Mouse (Mus musculus): ENCODE data around the gene Mknk1. TPM values are rescaled to one million over a fixed set of nuclear protein-coding genes. Genes with fewer than 3 reads are reported as not detected.

The Mknk1 gene
- total and polyA plus RNA-seq, 3 experiments: 25.8 to 38.5 TPM; not detected in 1

- Histone ChIP-seq H3K27ac (ENCODE audit: control insufficient read depth, low read depth, low read length) (no peak overlapping the region), H3K4me3 (ENCODE audit: control insufficient read depth in 1 of 2, insufficient read depth in 1 of 2, low read depth in 2 of 2, low read length in 2 of 2) (no peak overlapping the region), H3K79me2 (ENCODE audit: control insufficient read depth, insufficient read depth, low read length, poor library complexity) (no peaks in the 10 kb centered on the region), H3K27me3 (ENCODE audit: control insufficient read depth in 1 of 2, insufficient read depth in 2 of 2, low read length in 2 of 2) (no peaks in the 10 kb centered on the region), H3K36me3 (ENCODE audit: control insufficient read depth in 1 of 2, insufficient read depth in 2 of 2, low read length in 2 of 2) (peaks cover 0 to 8% of the 10 kb centered on the region in 2 experiments; a peak in 2 of 4 replicates), H3K9ac (ENCODE audit: control insufficient read depth, low read depth, low read length, poor library complexity, severe bottlenecking) (no peak overlapping the region), H3K9me3 (replicated peaks; ENCODE audit: insufficient read depth, low read length) (no peaks in the 10 kb centered on the region), H3K4me1 (ENCODE audit: control insufficient read depth in 1 of 2, insufficient read depth in 2 of 2, low read length in 2 of 2) (no peaks in the 10 kb centered on the region)
- no peak for DNase-seq (ENCODE audit: low read depth, low spot score)
- no peak for TF ChIP-seq JUND (IDR thresholded peaks at IDR 0.05; ENCODE audit: low read depth, low read length)
- no peak for TF ChIP-seq NELFE (IDR thresholded peaks at IDR 0.05; ENCODE audit: low read depth, low read length)
Measured at GRCm38 (mm10) chr4:115799981-115800380, 39.0 kb upstream of the Mknk1 start.

GRCm38 (mm10) chr4:115812326-115812725 lies 26.7 kb upstream of the Mknk1 start:
- no peaks in the 10 kb centered on the region for H3K79me2 ChIP-seq (ENCODE audit: control insufficient read depth, insufficient read depth, low read length, poor library complexity)
- no peak overlapping the region for H3K4me3 ChIP-seq (ENCODE audit: control insufficient read depth in 1 of 2, insufficient read depth in 1 of 2, low read depth in 2 of 2, low read length in 2 of 2)
- peaks cover 0 to 2% of the 10 kb centered on the region in 2 experiments; a peak in 1 of 4 replicates for H3K4me1 ChIP-seq (ENCODE audit: control insufficient read depth in 1 of 2, insufficient read depth in 2 of 2, low read length in 2 of 2)
- TF ChIP-seq JUND (IDR thresholded peaks at IDR 0.05; ENCODE audit: low read depth, low read length) (no peak), USF2 (IDR thresholded peaks at IDR 0.05; ENCODE audit: borderline replicate concordance in 1 of 2, insufficient read depth in 1 of 2, low read depth in 1 of 2, low read length in 2 of 2) (no peak), BHLHE40 (IDR thresholded peaks at IDR 0.05; ENCODE audit: borderline replicate concordance, low read depth, low read length) (no peak), E2F4 (IDR thresholded peaks at IDR 0.05; ENCODE audit: borderline replicate concordance, low read depth, low read length) (no peak), ELF1 (IDR thresholded peaks at IDR 0.05; ENCODE audit: low read depth, low read length) (no peak), MAX (IDR thresholded peaks at IDR 0.05; ENCODE audit: low read length) (no peak), TBP (IDR thresholded peaks at IDR 0.05; ENCODE audit: low read depth, low read length) (no peak)
- peaks cover 0 to 3% of the 10 kb centered on the region in 2 experiments; a peak in 2 of 4 replicates for H3K36me3 ChIP-seq (ENCODE audit: control insufficient read depth in 1 of 2, insufficient read depth in 2 of 2, low read length in 2 of 2)
- no peak overlapping the region for H3K9ac ChIP-seq (ENCODE audit: control insufficient read depth, low read depth, low read length, poor library complexity, severe bottlenecking)
- no peak overlapping the region for H3K27ac ChIP-seq (ENCODE audit: control insufficient read depth, low read depth, low read length)
- H3K27me3 ChIP-seq (ENCODE audit: control insufficient read depth in 1 of 2, insufficient read depth in 2 of 2, low read length in 2 of 2): no peaks in the 10 kb centered on the region
- no peak for DNase-seq (ENCODE audit: low read depth, low spot score)
- H3K9me3 ChIP-seq (replicated peaks; ENCODE audit: insufficient read depth, low read length): no peaks in the 10 kb centered on the region

- H3K9ac ChIP-seq (ENCODE audit: control insufficient read depth, low read depth, low read length, poor library complexity, severe bottlenecking): no peak overlapping the region
- no peak overlapping the region for H3K4me3 ChIP-seq (ENCODE audit: control insufficient read depth in 1 of 2, insufficient read depth in 1 of 2, low read depth in 2 of 2, low read length in 2 of 2)
- no peaks in the 10 kb centered on the region for H3K79me2 ChIP-seq (ENCODE audit: control insufficient read depth, insufficient read depth, low read length, poor library complexity)
- DNase-seq (ENCODE audit: low read depth, low spot score): no peak
- H3K4me1 ChIP-seq (ENCODE audit: control insufficient read depth in 1 of 2, insufficient read depth in 2 of 2, low read length in 2 of 2): peaks cover 7 to 9% of the 10 kb centered on the region in 2 experiments; a peak in 3 of 4 replicates
- no peak overlapping the region for H3K27ac ChIP-seq (ENCODE audit: control insufficient read depth, low read depth, low read length)
- TF ChIP-seq MEF2A (IDR thresholded peaks at IDR 0.05; ENCODE audit: extremely low read depth, insufficient replicate concordance, low read depth, low read length, poor library complexity, severe bottlenecking) (no peak), GATA1 (IDR thresholded peaks at IDR 0.05; ENCODE audit: low read depth, low read length) (no peak), EP300 (IDR thresholded peaks at IDR 0.05; ENCODE audit: low read depth in 1 of 2, low read length in 2 of 2) (no peak), SIN3A (IDR thresholded peaks at IDR 0.05; ENCODE audit: low read length) (no peak), BHLHE40 (IDR thresholded peaks at IDR 0.05; ENCODE audit: borderline replicate concordance, low read depth, low read length) (no peak), ZC3H11A (IDR thresholded peaks at IDR 0.05; ENCODE audit: low read depth, low read length) (no peak), E2F4 (IDR thresholded peaks at IDR 0.05; ENCODE audit: borderline replicate concordance, low read depth, low read length) (no peak), MYB (IDR thresholded peaks at IDR 0.05; ENCODE audit: low read depth, low read length) (no peak), USF1 (IDR thresholded peaks at IDR 0.05; ENCODE audit: low read depth, low read length) (no peak), MAX (IDR thresholded peaks at IDR 0.05; ENCODE audit: low read length) (no peak), USF2 (IDR thresholded peaks at IDR 0.05; ENCODE audit: borderline replicate concordance in 1 of 2, insufficient read depth in 1 of 2, low read depth in 1 of 2, low read length in 2 of 2) (no peak), NRF1 (IDR thresholded peaks at IDR 0.05; ENCODE audit: insufficient read depth, low read depth, low read length, poor library complexity, severe bottlenecking) (no peak), ELF1 (IDR thresholded peaks at IDR 0.05; ENCODE audit: low read depth, low read length) (no peak), MYC (IDR thresholded peaks at IDR 0.05; ENCODE audit: low read depth, low read length) (no peak), CHD1 (IDR thresholded peaks at IDR 0.05; ENCODE audit: low read depth, low read length) (no peak)
- no peaks in the 10 kb centered on the region for H3K27me3 ChIP-seq (ENCODE audit: control insufficient read depth in 1 of 2, insufficient read depth in 2 of 2, low read length in 2 of 2)
- H3K9me3 ChIP-seq (replicated peaks; ENCODE audit: insufficient read depth, low read length): no peaks in the 10 kb centered on the region
- peaks cover 3 to 10% of the 10 kb centered on the region in 2 experiments for H3K36me3 ChIP-seq (ENCODE audit: control insufficient read depth in 1 of 2, insufficient read depth in 2 of 2, low read length in 2 of 2)
Measured at GRCm38 (mm10) chr4:115815606-115816005, 23.4 kb upstream of the Mknk1 start.

All from MEL (cell line).